Mouse (Mus musculus): Measurements from ENCODE around the gene Mcm10.
"Not testable (repeated sequence)": the region's sequence is repeated elsewhere in the genome, so short reads cannot be mapped to it uniquely, and the experiment has no call there.

Mcm10 gene

DNA sequence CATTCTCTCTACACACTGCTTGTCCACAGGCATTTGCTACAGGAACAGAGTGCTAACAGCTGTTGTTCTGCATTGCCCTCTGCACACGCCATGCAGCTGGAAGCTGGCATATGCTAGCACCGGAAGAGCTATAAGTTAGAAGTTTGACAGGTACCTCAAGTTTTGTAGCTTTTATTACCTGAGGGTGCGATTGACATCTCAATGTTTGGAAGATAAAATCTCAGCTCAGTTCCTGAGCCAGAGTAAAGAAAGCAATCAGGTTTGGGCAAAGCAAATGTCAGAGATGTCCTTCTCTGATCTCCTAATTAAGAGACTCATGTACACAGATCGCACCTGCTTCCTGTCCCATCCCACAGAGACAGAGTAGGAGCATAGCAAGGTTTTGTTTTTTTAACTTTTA, 25.8 kb downstream of the Mcm10 start:
- DNase-seq (ENCODE audit: low spot score in 2 of 2), result no peak

GRCm38 (mm10) chr2:4985000-4985399, 27.6 kb downstream of the Mcm10 start:
- no peak for DNase-seq (ENCODE audit: low spot score in 2 of 2)

- no peak for DNase-seq (ENCODE audit: low spot score in 2 of 2)
These were observed 28.6 kb downstream of the Mcm10 start for GRCm38 (mm10) chr2:4983987-4984386.

GRCm38 (mm10) chr2:4978091-4978490, 34.5 kb downstream of the Mcm10 start:
- peak in 1 of 2 experiments; percentile 41 for DNase-seq (ENCODE audit: low spot score in 2 of 2)

- peak in 1 of 2 experiments; percentile 32 for DNase-seq (ENCODE audit: low spot score in 2 of 2)
These were observed 36.8 kb downstream of the Mcm10 start, which contains the start of gene Ucma for GRCm38 (mm10) chr2:4975807-4976206. Gene Ucma, plus strand, starts transcription at chr2:4976122.

GRCm38 (mm10) chr2:4969083-4969482, 43.5 kb downstream of the Mcm10 start:
- DNase-seq (ENCODE audit: low spot score in 2 of 2), result no peak

DNA sequence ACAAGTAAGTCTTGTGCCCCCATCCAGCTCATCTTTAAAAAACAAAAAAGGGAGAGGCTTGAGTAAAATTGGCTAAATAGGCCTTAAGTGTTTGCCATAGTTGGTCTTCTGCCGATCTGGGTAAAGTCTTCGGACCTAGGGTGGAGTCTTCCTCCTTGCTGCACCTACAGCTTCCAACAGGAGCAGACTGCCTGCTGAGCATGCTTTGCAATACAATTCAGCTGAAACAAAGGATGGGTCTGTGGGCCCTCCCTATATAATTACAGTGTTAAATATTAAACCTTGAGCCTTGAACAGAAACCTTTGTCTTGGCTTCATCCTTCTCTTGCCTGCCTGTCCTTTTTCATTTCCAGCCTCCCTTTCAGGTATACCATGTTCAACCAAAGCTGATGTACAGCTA, 44.8 kb downstream of the Mcm10 start:
- DNase-seq (ENCODE audit: low spot score in 2 of 2), result no peak

DNA sequence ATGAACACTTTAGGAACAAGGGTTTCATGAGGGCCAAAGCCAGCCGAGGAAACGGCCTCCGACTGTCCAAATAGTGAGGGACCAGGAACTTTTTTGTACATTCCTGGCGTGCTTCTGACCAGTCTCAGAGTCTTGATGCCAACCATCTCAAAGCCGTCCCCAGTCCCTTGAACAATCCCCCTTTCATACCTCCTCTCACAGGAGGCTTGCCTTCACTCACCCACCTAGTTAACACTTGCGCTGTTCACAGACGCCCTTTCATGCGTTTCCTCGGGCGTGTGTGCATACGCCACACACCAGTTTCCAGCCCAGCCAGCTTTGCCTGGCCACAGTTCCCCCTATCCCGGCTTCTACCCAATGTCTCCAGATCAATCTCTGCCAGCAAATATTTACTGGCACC, 54.6 kb downstream of the Mcm10 start:
- no peak for DNase-seq (ENCODE audit: low spot score in 2 of 2)

- no peak for DNase-seq (ENCODE audit: low spot score in 2 of 2)
These were observed 58.3 kb downstream of the Mcm10 start for GRCm38 (mm10) chr2:4954216-4954760.

- no peak for DNase-seq (ENCODE audit: low spot score in 2 of 2)
These were observed 61.6 kb downstream of the Mcm10 start for GRCm38 (mm10) chr2:4950986-4951385.

GRCm38 (mm10) chr2:4949691-4950090, 62.9 kb downstream of the Mcm10 start:
- not testable (repeated sequence) for DNase-seq (ENCODE audit: low spot score in 2 of 2)

- DNase-seq (ENCODE audit: low spot score in 2 of 2), result no peak
These were observed 71.7 kb downstream of the Mcm10 start for GRCm38 (mm10) chr2:4940861-4941260.
